Mouse (Mus musculus) kidney, embryonic 15.5 days (tissue): Measurements from ENCODE around the gene Hacl1. TPM values are rescaled to one million over a fixed set of nuclear protein-coding genes. Genes with fewer than 3 reads are reported as not detected.
A peak's percentile ranks its signal among the peaks of the same experiment; 100 is the strongest.

Source experiments
- ATAC-seq: fragments of 200-750 bp; cut with Nextera tagmentation; replicated peaks from 2 replicates; pipeline ENCODE4 v1.8.0; 2017; ENCODE audit warnings: moderate TSS enrichment; ENCODE audit not compliant: low FRiP score
- H3K27ac ChIP-seq: fragments of 300-500 bp; sonication (generic); 2 replicates; pipeline ENCODE4 v1.5.1; 2015; ENCODE audit warnings: mild to moderate bottlenecking, inconsistent platforms
- H3K27me3 ChIP-seq: fragments of 300-500 bp; sonication (generic); 2 replicates; pipeline ENCODE4 v1.6.1; 2015; ENCODE audit warnings: inconsistent platforms
- H3K36me3 ChIP-seq: fragments of 300-500 bp; sonication (generic); 2 replicates; pipeline ENCODE4 v1.6.1; 2015; ENCODE audit warnings: inconsistent platforms
- H3K4me1 ChIP-seq: fragments of 300-500 bp; sonication (generic); 2 replicates; pipeline ENCODE4 v1.6.1; 2015; ENCODE audit warnings: inconsistent platforms
- H3K4me2 ChIP-seq: fragments of 300-500 bp; sonication (generic); 2 replicates; pipeline ENCODE4 v1.6.1; 2015; ENCODE audit warnings: moderate library complexity, mild to moderate bottlenecking, inconsistent platforms
- H3K4me3 ChIP-seq: fragments of 300-500 bp; sonication (generic); replicated peaks from 2 replicates; pipeline ENCODE4 v1.5.1; 2015; ENCODE audit warnings: mild to moderate bottlenecking, inconsistent platforms
- H3K9ac ChIP-seq: fragments of 300-500 bp; sonication (generic); 2 replicates; pipeline ENCODE4 v1.6.1; 2015; ENCODE audit warnings: mild to moderate bottlenecking, inconsistent platforms
- H3K9me3 ChIP-seq: fragments of 300-500 bp; sonication (generic); replicated peaks from 2 replicates; pipeline ENCODE4 v1.6.1; 2016; ENCODE audit warnings: inconsistent platforms
- WGBS: fragments of 180-500 bp; shearing (Covaris S2); methylation state at CpG from one replicate; pipeline ENCODE4 v1.1.7; 2015; ENCODE audit warnings: mixed read lengths; 5-methylcytosine and 5-hydroxymethylcytosine counted together
- polyA plus RNA-seq: library from polyadenylated mRNA; unstranded; fragments of >200 nt; fragmentation: Nextera tagmentation; extraction: Ambion mirVana; gene quantifications from 2 replicates; pipeline ENCODE4 v1.2.1, GENCODE M21; 2015

The Hacl1 gene
- polyA plus RNA-seq, 1 experiment from 2014 or later: 20.3 TPM

GRCm38 (mm10) chr14:31668326-31668725, 27.2 kb upstream of the Hacl1 start:
- 83% methylated on average over 13 of the region's 13 CpGs for WGBS
- Histone ChIP-seq H3K4me1 (peaks cover 22% of the 10 kb centered on the region), H3K27me3 (no peaks in the 10 kb centered on the region), H3K36me3 (peaks cover 20% of the 10 kb centered on the region), H3K4me2 (no peak overlapping the region), H3K9me3 (no peaks in the 10 kb centered on the region), H3K4me3 (no peak overlapping the region), H3K9ac (no peak overlapping the region), H3K27ac (peak overlapping the region; percentile 46; the same call in 1 of the 2 replicates)
- no peak for ATAC-seq

GRCm38 (mm10) chr14:31667741-31668140, 26.7 kb upstream of the Hacl1 start:
- Histone ChIP-seq H3K9ac (no peak overlapping the region), H3K4me2 (no peak overlapping the region), H3K9me3 (no peaks in the 10 kb centered on the region), H3K27me3 (no peaks in the 10 kb centered on the region), H3K4me1 (peaks cover 28% of the 10 kb centered on the region), H3K36me3 (peaks cover 20% of the 10 kb centered on the region), H3K4me3 (no peak overlapping the region), H3K27ac (no peak overlapping the region)
- ATAC-seq: no peak
- 82% methylated on average over 6 of the region's 6 CpGs for WGBS

GRCm38 (mm10) chr14:31666931-31667705, 26.0 kb upstream of the Hacl1 start:
- no peak overlapping the region for H3K4me2 ChIP-seq
- no peaks in the 10 kb centered on the region for H3K27me3 ChIP-seq
- H3K9ac ChIP-seq: no peak overlapping the region
- no peak for ATAC-seq
- peaks cover 34% of the 10 kb centered on the region for H3K4me1 ChIP-seq
- WGBS: 93% methylated on average over 28 of the region's 28 CpGs
- no peak overlapping the region for H3K4me3 ChIP-seq
- H3K27ac ChIP-seq: no peak overlapping the region
- no peaks in the 10 kb centered on the region for H3K9me3 ChIP-seq
- H3K36me3 ChIP-seq: peaks cover 20% of the 10 kb centered on the region

- H3K4me2 ChIP-seq: no peak overlapping the region
- 76% methylated on average over 4 of the region's 4 CpGs for WGBS
- H3K9ac ChIP-seq: no peak overlapping the region
Observed at GRCm38 (mm10) chr14:31665566-31665940, 24.5 kb upstream of the Hacl1 start.

DNA sequence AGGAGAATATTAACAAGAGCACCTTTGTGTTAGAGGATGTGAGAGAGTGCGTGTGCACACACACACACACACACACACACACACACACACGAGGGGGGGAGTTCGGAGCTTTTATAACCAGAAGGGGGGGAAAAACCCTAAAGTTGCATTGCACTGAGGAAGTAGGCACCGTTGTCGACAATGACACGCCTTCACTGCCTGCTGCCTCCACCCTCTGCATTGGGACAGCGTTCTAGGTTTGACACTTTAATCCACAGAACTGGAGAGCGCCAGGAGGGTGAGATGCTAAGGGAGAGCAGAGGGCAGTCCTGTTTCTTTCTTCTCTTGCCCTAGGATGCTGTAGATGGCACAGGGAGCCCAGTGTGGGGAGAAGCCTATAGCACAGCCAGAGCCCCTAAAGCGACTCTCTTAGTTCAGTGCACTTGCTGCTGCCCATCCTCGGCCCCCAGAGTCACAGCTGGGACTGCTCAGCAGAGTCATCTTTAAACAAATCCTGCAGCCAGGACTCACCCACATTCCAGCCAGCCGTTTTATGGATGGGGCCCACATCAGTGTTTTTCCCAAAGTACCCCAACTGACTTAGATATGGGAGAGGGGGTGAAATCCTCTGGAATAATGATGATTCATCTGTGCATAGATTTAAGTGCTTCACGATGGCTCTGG, 23.9 kb upstream of the Hacl1 start:
- 0 out of 2 replicates have a peak overlapping the region, but pooled peaks have one; percentile 4 for H3K27ac ChIP-seq
- peaks cover 54% of the 10 kb centered on the region for H3K4me1 ChIP-seq
- no peak overlapping the region for H3K9ac ChIP-seq
- H3K4me2 ChIP-seq: no peak overlapping the region
- no peaks in the 10 kb centered on the region for H3K9me3 ChIP-seq
- H3K27me3 ChIP-seq: no peaks in the 10 kb centered on the region
- no peak for ATAC-seq
- WGBS: 56% methylated on average over 12 of the region's 12 CpGs
- H3K36me3 ChIP-seq: peaks cover 20% of the 10 kb centered on the region
- H3K4me3 ChIP-seq: no peak overlapping the region

More at GRCm38 (mm10) chr14:31665566-31665940, 24.5 kb upstream of the Hacl1 start:
- Histone ChIP-seq H3K9me3 (no peaks in the 10 kb centered on the region), H3K4me1 (peaks cover 48% of the 10 kb centered on the region), H3K4me3 (no peak overlapping the region), H3K27me3 (no peaks in the 10 kb centered on the region), H3K36me3 (peaks cover 20% of the 10 kb centered on the region), H3K27ac (0 out of 2 replicates have a peak overlapping the region, but pooled peaks have one; percentile 4)
- ATAC-seq: no peak

DNA sequence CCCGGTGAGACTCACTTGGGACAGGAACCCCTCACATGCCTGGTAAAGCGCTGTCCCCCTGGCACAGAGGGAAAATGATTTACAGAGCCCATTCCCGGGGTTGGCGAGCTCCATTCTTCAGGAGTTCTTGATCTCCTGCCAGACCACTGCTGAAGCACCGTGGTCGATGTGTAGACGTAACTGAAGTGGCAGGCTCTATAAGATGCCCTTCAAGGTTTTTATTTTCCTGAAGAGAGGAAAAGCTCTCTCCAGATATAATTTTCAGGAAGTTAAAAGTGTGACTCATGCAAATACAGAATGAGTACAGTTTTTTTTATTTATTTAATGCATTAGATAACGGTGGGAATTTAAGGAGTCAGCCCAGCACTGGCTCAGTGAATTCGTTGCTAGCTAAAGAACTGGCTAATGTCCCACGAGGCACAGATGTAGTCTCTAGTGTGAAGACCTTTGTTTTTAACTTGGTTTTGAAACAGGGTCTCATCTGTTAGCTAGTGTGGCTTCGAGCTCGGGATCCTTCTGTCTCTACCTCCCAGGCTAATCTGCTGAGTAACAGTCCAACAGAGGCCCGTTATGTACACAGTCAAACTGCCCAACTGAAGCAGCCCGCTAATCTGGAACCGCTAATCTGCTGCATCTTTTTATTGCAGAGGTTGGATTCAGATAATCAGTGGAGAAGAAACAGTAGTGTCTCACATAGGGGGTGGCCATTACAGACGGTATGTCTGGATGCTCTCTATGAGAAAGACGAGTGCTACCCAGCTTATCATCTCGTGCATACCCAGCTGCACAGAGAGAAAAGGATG, 23.2 kb upstream of the Hacl1 start:
- Histone ChIP-seq H3K36me3 (peaks cover 20% of the 10 kb centered on the region), H3K4me2 (no peak overlapping the region), H3K9ac (no peak overlapping the region), H3K27me3 (no peaks in the 10 kb centered on the region), H3K27ac (peak overlapping the region; percentile 98), H3K4me3 (no peak overlapping the region), H3K4me1 (peaks cover 58% of the 10 kb centered on the region), H3K9me3 (no peaks in the 10 kb centered on the region)
- ATAC-seq: no peak
- WGBS: 67% methylated on average over 18 of the region's 18 CpGs

DNA sequence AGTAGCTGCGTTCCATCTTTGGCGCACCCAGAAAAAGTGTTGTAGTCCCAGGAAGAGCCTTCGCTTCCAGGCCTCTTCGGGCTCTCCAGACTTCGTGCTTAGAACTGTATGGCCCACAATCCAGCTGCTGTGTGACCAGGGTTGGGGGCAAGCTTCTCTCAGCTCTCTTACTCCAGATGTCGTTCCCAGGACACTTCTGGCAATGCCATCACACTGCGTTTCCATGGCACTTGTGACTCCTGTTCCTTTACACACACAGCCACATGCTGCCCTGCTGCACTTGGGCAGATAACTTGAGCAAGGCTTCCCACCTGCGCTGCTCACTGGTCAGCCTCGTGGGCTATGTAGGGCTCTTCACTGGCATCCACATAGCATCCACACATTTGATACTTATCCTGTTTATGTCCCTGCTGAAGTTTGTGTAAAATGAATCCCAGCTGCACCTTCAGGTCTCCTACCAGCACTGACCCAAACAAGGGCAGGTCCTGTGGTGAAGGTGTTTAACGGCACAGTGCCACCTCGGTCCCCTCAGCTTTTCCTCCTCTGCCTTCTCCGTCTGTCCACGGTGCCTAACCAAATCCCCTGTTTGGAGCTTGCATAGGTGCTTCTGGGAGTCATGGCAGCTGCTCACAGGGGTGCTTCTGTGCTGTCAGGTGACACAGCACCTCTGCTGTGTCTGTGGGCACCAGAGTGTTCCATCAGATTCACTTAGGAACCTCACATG, 22.5 kb upstream of the Hacl1 start:
- Histone ChIP-seq H3K27ac (peak overlapping the region; percentile 98), H3K36me3 (peaks cover 20% of the 10 kb centered on the region), H3K4me3 (no peak overlapping the region), H3K9ac (no peak overlapping the region), H3K4me1 (peaks cover 63% of the 10 kb centered on the region), H3K9me3 (no peaks in the 10 kb centered on the region), H3K4me2 (no peak overlapping the region), H3K27me3 (no peaks in the 10 kb centered on the region)
- 84% methylated on average over 13 of the region's 13 CpGs for WGBS
- ATAC-seq: no peak

DNA sequence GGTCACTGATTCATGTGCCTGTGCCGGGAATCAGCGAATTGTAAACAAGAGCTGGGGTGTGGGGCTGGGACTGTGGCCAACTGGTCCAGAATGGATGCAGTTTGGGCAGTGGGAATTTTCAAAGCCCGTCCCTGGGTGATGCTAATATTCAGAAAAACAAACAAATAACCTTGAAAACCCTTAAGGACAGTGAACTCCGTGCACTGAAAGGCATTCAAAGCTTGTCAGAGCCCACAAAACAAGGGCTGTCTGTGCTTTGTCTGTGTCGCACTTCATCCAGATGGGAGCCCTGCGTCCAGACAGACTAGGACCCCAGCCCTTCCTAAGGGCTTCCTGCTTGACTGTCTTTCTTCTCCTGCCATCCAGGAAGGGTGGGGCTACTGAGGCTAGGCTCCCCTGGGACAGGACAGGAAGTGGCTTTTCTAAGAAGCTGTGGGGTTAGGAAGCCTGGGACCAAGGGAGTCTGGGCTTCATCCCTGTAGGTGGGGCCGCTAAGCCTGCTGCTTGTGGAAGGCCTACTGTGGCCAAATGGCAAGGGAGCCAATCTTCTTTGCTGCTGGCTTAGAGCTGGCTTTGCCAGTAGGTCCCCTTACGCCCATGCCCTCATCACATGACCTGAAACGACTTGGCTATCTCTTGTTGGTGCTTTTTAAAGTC, 21.6 kb upstream of the Hacl1 start:
- no peaks in the 10 kb centered on the region for H3K27me3 ChIP-seq
- ATAC-seq: peak; percentile 46; the same call in 1 of the 2 replicates
- H3K27ac ChIP-seq: peak overlapping the region; percentile 98
- H3K4me1 ChIP-seq: peaks cover 72% of the 10 kb centered on the region
- H3K4me2 ChIP-seq: peak overlapping the region; percentile 63
- H3K4me3 ChIP-seq: peak overlapping the region; percentile 41
- H3K9ac ChIP-seq: peak overlapping the region; percentile 52; the same call in 1 of the 2 replicates
- H3K36me3 ChIP-seq: peaks cover 17% of the 10 kb centered on the region
- WGBS: 28% methylated on average over 9 of the region's 9 CpGs
- H3K9me3 ChIP-seq: no peaks in the 10 kb centered on the region

GRCm38 (mm10) chr14:31661671-31662554, 20.8 kb upstream of the Hacl1 start:
- H3K9ac ChIP-seq: peak overlapping the region; percentile 52
- ATAC-seq: peak; percentile 94
- 2% methylated on average over 44 of the region's 44 CpGs for WGBS
- H3K9me3 ChIP-seq: no peaks in the 10 kb centered on the region
- H3K27ac ChIP-seq: peak overlapping the region; percentile 98
- H3K4me2 ChIP-seq: peak overlapping the region; percentile 63
- peaks cover 78% of the 10 kb centered on the region for H3K4me1 ChIP-seq
- H3K27me3 ChIP-seq: no peaks in the 10 kb centered on the region
- H3K4me3 ChIP-seq: peak overlapping the region; percentile 41
- peaks cover 9% of the 10 kb centered on the region for H3K36me3 ChIP-seq

GRCm38 (mm10) chr14:31660312-31661093, 19.4 kb upstream of the Hacl1 start:
- 60% methylated on average over 7 of the region's 7 CpGs for WGBS
- H3K4me1 ChIP-seq: peaks cover 79% of the 10 kb centered on the region

More at GRCm38 (mm10) chr14:31660312-31661093, 19.4 kb upstream of the Hacl1 start:
- H3K4me3 ChIP-seq: no peak overlapping the region
- H3K9me3 ChIP-seq: no peaks in the 10 kb centered on the region
- ATAC-seq: no peak
- no peaks in the 10 kb centered on the region for H3K27me3 ChIP-seq
- H3K27ac ChIP-seq: peak overlapping the region; percentile 98
- no peak overlapping the region for H3K4me2 ChIP-seq
- H3K9ac ChIP-seq: 0 out of 2 replicates have a peak overlapping the region, but pooled peaks have one; percentile 0
- H3K36me3 ChIP-seq: no peaks in the 10 kb centered on the region
